8 mouse cellular contexts compared by ENCODE assay signal in the genomic region with DNA sequence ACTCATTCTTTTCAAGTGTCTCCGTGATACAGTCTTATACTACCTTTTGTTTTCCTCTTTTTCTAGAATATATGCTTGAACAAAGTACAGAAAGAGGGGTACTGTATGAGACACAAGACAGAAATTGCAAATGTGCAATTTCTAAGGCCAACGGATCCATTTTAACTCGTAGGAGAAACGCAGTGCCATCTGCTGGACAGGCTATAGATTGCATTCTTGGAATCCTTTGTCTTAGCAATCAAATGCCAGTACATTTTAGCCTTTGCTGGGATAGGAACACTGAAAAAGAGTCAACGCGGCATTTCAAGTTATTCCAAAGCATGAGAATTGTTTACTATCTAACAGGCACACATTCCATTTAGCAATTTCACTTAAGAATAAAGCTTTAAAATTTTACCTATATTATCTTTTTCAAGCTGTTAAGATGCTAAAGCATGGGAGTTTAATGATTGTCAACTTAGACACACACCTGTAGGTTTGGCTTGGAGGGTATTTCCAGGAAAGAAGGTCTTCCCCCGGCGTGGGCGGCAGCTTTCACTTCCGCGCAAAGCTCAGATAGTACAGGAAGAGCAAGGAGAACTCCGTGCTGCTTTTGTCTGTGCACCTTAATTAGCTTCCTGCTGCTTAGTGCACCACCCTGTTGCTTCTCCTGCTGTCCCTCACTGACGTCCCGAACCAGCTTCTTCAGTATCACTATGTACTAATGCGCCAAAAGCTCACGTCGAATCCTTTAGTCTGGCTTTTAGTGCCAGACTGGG. TPM values are rescaled to one million over a fixed set of nuclear protein-coding genes. Genes with fewer than 3 reads are reported as not detected.
A peak's percentile ranks its signal among the peaks of the same experiment; 100 is the strongest.
DNase-seq lines count a peak whose midpoint lies in the region; ATAC-seq lines count a peak whose summit lies in the region.

No protein-coding gene starts in this region.

- H3K9ac ChIP-seq in forebrain, embryonic 13.5 days: peak overlapping the region; percentile 73
- peak overlapping the region; percentile 56 for H3K9ac ChIP-seq in hindbrain, embryonic 12.5 days

- H3K9me3 ChIP-seq in forebrain, embryonic 13.5 days (replicated peaks): no peaks in the 10 kb centered on the region
- H3K9me3 ChIP-seq in hindbrain, embryonic 12.5 days (replicated peaks): no peaks in the 10 kb centered on the region

- DNase-seq in NIH3T3 (ENCODE audit: low read depth): peak; percentile 89
- DNase-seq in cerebellum, adult 11 months: peak; percentile 29
- DNase-seq in layer of hippocampus, adult 9-11 months: peak; percentile 23
- DNase-seq in lung, postnatal 14 days: peak; percentile 72
- peak; percentile 50 for DNase-seq in ovary, postnatal 36 days (ENCODE audit: low spot score)
- DNase-seq in thymus, postnatal 14 days: peak; percentile 70

- H3K4me1 ChIP-seq in forebrain, embryonic 13.5 days: 0 out of 2 replicates have a peak, but pooled peaks cover 4% of the 10 kb centered on the region
- peaks cover 4% of the 10 kb centered on the region; the same call in 1 of the 2 replicates for H3K4me1 ChIP-seq in hindbrain, embryonic 12.5 days

- H3K27me3 ChIP-seq in forebrain, embryonic 13.5 days: no peaks in the 10 kb centered on the region
- no peaks in the 10 kb centered on the region for H3K27me3 ChIP-seq in hindbrain, embryonic 12.5 days

- no peak overlapping the region; the same call in 1 of the 2 replicates for H3K27ac ChIP-seq in forebrain, embryonic 13.5 days
- H3K27ac ChIP-seq in hindbrain, embryonic 12.5 days: no peak overlapping the region

- 1% methylated on average over 17 of the region's 17 CpGs for WGBS in forebrain, embryonic 13.5 days
- WGBS in hindbrain, embryonic 12.5 days: 2% methylated on average over 17 of the region's 17 CpGs

- ATAC-seq in forebrain, embryonic 13.5 days: peak; percentile 86
- peak; percentile 76 for ATAC-seq in hindbrain, embryonic 12.5 days (ENCODE audit: low FRiP score)

- H3K4me2 ChIP-seq in forebrain, embryonic 13.5 days: peak overlapping the region; percentile 77
- H3K4me2 ChIP-seq in hindbrain, embryonic 12.5 days (replicated peaks): peak overlapping the region; percentile 73

- peak overlapping the region; percentile 47 for H3K4me3 ChIP-seq in forebrain, embryonic 13.5 days
- peak overlapping the region; percentile 35 for H3K4me3 ChIP-seq in hindbrain, embryonic 12.5 days

- H3K36me3 ChIP-seq in forebrain, embryonic 13.5 days (ENCODE audit: poor library complexity, severe bottlenecking): no peaks in the 10 kb centered on the region
- no peaks in the 10 kb centered on the region for H3K36me3 ChIP-seq in hindbrain, embryonic 12.5 days

RNA-seq across cellular contexts. Expression of gene Gm8251, which starts 19.8 kb away (rescaled TPM):
- polyA plus RNA-seq in forebrain, embryonic 13.5 days (2015; fragmentation: Nextera tagmentation; extraction: Ambion mirVana): 0.12 and 0.29 TPM in 2 replicates
- 0.08 and 0.18 TPM in 2 replicates for polyA plus RNA-seq in hindbrain, embryonic 12.5 days (2016; fragmentation: Nextera tagmentation; extraction: Ambion mirVana)

RNA-seq across cellular contexts. Expression of gene Mettl21c, which starts 22.1 kb away (rescaled TPM):
- polyA plus RNA-seq in forebrain, embryonic 13.5 days (2015; fragmentation: Nextera tagmentation; extraction: Ambion mirVana): 0.79 and 1.5 TPM in 2 replicates
- polyA plus RNA-seq in hindbrain, embryonic 12.5 days (2016; fragmentation: Nextera tagmentation; extraction: Ambion mirVana): 0.59 and 1.2 TPM in 2 replicates

Comparison
In these comparisons a context has a peak if more than half of its experiments do, and no peak if none do; other contexts are left out.
1. DNase-seq: peak in every context shown above with its lines; median percentile 89 in NIH3T3; 72 in lung, postnatal 14 days; 70 in thymus, postnatal 14 days; 50 in ovary, postnatal 36 days; 29 in cerebellum, adult 11 months; 23 in layer of hippocampus, adult 9-11 months.